Mouse (Mus musculus): ENCODE results near the gene Myh8.

Myh8 gene

GRCm38 (mm10) chr11:67276601-67277174 lies at the start of gene Myh8:
Gene Myh8, plus strand, starts transcription at chr11:67277124.
- DNase-seq = no peak

DNA sequence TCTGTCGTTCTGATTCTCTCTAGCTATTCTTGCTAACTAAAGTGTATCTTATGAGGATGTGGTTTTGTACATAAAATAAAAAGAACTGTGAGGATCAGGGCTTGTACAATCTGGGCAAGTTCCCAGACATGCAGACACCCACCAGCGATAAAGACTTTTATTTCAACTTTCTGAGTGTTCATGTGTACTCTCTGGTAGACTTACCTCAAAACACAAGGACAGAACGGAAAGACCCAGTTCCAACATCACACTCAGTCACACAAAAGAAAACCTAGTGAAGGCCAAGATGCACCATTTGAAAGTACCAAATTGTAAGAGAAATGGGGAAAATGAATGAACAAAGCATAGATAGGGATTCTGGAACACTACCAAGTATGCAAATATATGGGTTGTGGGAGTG lies 48.2 kb upstream of the Myh8 start:
- no peak for DNase-seq

DNA sequence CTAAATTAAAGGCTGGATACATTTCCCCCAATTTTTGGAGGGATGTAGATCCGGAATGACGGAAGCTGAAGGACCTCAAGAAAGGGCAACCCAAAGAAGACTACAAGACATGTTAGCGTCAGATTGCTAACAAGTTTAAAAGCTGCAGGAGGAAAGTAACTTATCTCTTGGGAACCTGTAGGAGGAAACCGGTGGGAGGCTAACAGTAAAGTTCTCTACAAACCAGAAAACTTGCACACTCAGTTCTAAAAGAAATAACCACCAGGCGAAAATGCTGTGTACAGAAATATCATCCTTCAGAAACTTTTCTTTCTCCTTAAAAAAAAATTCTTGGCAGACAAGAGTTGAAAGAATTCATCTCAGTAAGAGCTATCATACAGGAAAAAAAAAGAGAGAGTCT lies 47.8 kb upstream of the Myh8 start:
- DNase-seq = no peak

DNA sequence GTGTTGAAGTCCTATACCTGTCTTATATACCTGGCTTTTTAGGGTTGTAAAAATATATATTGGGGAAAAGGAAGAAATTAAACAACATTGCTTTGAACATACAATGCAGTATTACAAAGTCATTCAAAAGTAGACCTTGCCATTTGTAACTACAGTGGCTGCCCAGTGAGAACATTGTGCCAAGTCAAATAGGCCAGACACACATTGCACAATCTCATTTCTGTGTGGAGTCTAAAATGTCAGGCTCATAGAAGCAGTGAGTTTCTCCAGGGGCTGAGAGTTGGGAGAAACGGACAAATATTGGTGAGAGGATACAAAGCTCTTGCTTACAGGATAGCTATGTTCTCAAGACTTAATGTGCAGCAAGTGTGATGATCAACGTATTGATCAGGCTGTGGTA lies 47.0 kb upstream of the Myh8 start:
- DNase-seq = no peak

DNA sequence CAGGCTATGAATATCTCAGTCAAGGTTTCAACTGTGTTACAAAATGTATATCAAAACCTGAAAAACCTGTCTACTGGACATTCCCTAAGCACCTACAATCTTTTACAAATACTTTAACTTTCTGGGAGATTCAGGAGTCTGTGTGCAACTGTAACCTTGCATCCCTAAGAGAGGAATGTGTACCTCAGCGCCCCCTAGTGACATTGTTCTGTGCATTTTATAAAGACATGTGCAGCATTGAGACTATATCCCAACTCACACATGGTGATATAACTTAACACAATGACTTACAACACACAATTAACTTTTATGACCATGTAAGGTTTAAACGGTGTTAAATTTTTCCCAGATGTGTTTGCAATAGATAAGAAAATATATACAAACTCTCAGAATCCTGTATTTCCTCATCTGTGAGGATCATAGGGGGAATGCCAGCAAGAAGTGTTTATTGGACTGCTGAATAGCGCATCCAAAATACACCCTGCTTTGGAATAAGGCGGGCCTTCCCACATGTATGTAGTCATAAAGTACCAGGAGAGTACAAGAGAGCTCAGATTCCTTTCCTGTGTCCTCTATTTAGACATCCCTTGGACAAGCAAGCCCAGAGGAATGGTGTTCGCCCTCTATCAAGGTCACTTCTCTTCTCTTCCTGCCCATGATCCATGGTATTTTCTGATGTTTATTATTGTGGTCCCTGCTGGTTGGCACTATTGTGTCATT lies 41.1 kb upstream of the Myh8 start:
- DNase-seq = no peak

DNA sequence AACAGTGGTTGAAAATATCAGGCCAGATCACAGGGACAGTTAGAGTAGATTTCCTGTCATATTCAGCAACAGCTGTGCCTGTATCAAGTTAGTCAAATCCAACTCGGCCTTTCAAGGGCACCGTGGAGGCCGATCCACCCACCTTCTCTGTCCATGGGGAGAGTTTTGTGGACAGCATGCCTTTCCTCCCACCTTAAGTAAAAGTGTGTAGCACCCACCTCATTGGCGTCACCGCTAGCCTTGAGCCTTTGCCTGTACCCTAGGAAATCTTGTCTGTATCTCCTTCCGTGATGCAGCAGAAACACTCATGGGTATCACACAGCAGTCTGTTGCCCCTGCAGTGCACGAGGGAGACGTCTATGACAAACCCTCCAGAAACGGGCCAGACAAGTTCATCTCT lies 40.1 kb upstream of the Myh8 start:
- no peak for DNase-seq

GRCm38 (mm10) chr11:67237481-67238079 lies 39.3 kb upstream of the Myh8 start, which contains the start of gene Myh4:
Gene Myh4, plus strand, starts transcription at chr11:67238029.
- DNase-seq = no peak

DNA sequence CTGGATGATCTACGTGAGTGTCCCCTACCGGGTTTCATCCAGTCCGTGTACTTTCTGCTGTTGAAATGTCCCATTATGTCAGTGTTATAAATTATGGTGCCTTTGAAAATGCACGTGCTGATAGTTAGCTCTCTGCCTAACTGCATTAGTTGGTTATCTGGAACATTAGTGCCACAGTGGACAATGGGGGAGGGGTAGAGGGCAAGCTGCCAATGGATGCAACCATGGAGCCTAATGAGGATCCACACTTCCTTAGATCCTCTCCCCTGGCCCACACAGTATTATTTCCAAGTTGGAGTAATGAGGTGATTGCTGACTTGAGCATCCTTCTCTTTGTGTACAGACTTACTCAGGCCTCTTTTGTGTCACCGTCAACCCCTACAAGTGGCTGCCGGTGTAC lies 35.9 kb upstream of the Myh8 start:
- no peak for DNase-seq

DNA sequence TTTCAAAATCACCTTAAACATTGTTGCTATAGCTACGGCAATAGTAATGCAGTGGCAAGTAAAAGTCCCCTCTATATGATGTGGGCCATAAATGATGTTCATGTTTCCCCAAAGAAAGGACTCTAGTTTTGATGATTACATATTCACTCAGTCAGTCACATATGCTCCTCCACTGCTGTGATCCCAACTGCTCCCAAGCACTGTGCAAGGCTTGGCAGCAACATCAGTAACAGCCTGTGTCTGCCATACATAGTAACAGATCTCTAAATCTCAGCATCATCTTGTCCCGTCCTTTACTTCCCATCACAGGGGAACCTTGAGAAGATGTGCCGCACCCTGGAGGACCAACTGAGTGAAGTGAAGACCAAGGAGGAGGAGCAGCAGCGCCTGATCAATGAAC lies 23.2 kb upstream of the Myh8 start:
- DNase-seq = no peak

DNA sequence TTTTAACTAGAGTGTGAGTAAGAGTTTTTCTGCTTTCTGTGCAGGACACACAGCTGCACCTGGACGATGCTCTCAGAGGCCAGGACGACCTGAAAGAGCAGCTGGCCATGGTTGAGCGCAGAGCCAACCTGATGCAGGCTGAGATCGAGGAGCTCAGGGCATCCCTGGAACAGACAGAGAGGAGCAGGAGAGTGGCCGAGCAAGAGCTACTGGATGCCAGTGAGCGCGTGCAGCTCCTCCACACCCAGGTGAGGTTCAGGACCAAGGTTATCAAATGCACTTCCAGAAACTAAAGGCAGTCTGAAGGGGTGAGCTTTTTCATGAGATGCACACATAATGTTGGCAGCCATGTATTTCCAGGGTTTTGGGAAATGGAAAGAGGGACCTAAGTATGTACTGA lies 19.9 kb upstream of the Myh8 start:
- no peak for DNase-seq

- DNase-seq = no peak
Measured at GRCm38 (mm10) chr11:67260956-67261355, 16.0 kb upstream of the Myh8 start.

- DNase-seq = no peak
Measured at GRCm38 (mm10) chr11:67293440-67293839, 16.5 kb downstream of the Myh8 start.

DNA sequence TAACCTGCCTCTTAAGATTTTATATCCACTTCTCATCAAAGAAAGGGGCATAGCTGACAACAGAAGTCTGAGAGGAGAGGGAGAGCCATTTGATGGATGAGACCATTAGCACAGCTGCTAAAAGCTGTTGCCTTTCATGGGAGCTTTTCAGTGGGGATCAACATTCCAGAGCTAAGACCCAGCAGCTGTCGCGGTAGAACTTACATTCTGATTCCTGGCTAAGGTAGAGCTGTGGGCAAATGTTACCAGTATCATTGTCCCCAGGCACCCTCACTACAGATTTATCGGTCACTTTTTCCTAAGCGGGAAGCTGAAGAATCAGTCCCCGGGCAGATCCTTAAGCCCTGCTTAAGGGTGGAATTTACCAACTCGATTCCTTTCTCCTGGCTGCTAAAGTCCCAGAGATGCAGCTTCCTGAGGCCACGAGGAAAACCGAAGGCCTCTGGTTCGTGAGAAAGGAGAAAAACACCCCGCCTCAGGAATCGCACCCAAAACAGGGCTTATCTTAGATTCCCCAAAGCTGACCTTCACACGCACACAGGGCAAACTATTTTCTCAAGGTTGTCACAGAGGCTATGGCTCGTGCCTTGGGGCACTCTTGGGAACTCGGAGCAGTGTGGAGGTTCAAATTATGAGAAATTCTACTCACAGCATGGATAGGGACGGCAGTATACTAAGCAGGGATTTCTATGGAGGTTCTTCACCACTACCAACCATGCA lies 37.0 kb downstream of the Myh8 start:
- no peak for DNase-seq

DNA sequence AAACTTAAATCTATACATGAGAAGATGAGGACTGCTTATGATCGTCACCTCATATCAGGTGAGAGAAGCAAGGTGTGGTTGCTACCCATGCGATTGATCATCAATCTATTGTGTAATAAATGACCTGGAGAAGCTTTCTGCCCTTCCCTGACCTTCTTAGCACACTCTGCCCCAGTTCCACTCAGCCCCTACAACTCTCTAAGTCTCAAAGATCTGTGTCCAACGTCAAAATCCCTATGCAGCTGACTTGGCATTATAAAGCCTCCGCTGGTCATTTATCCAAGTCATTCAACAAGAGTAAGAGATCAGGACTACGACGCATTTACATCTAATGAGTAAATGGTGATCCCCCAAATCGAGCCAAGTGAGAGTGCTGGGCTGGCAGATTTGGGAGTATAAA lies 44.4 kb downstream of the Myh8 start, which contains the start of gene Myh13:
Gene Myh13, plus strand, starts transcription at position 301 of the 400 bp plus-strand sequence.
- no peak for DNase-seq

DNA sequence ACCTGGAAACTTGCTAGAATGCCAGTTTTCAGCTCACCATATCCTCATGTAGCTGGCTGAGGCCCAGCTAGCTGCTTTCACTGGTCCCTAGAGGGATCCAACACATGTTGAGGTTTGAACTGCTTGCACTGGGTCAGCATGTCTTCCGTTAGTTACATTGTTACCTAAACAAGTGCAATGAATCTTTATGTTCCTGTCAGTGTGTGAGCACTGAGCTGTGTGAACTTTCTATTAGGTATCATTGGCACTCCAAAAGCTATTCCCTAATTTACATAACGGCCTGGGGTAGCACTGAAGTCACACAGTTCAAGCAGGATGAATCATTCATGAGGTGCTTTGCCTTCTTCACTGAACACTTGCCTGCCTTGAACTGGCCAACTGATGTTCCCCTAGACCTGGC lies 49.6 kb downstream of the Myh8 start:
- no peak for DNase-seq

- no peak for DNase-seq
Measured at GRCm38 (mm10) chr11:67344556-67344955, 67.6 kb downstream of the Myh8 start.

- DNase-seq = no peak
Measured at GRCm38 (mm10) chr11:67345186-67345855, 68.4 kb downstream of the Myh8 start.

DNA sequence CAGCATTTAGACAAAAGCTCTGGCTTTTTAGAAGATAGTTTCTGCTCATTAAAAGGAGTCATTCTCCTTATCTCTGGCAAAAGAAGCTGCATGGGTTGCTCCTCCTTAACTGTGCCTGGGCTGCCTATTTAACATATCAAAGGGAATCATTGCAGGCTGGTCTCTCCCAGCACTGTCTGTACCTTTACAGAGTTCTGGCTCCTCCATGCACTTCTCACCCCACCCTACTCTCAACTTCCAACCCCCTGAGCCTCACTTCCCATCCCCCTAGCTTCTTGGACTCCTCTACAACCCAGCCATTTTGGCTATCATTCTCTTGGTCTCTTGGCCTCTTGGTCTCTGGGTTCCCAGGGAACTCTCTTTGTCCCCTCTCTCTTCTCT lies 68.9 kb downstream of the Myh8 start:
- DNase-seq = no peak

DNA sequence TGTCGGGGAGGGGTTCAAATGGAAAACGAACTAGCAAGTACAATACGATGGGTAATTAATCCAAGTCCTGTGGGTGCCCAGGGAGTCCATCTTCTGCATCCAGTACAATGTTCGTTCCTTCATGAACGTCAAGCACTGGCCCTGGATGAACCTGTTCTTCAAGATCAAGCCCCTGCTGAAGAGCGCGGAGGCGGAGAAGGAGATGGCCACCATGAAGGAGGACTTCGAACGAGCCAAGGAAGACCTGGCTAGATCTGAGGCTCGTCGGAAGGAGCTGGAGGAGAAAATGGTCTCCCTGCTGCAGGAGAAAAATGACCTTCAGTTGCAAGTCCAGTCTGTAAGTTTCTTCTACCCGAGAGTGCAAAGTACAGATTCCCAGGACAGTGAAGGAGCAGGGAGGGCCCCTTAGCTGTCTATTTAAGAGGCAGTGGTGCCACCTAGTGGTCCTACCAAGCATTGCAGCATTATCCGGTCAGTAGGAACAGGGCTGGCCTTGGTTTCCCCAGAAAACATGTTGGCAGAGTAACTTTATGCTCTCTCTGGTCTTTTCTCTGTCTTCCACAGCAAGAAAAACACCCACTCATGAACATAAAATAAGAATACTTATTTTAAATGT lies 73.3 kb downstream of the Myh8 start:
- peak in 1 of 2 experiments; percentile 5 for DNase-seq

DNA sequence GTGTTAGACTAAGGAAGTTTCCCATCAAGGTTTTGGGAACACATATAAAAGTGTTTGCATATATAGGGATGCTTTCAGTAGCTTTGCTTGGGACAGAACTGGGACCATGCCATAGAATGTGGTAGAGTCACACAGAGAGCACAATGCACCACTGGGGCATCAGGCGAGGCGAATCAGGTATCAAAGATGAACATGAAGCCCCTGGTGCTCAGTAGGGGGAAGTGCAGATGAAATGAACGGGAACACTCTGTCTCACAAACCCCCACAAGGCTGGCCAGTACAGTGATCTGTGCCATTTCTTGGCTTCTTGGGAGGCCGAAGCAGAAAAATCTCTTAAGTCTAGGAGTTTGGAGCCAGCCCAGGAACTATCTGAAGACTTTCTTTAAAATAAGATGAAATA lies 76.1 kb downstream of the Myh8 start:
- DNase-seq = no peak

DNA sequence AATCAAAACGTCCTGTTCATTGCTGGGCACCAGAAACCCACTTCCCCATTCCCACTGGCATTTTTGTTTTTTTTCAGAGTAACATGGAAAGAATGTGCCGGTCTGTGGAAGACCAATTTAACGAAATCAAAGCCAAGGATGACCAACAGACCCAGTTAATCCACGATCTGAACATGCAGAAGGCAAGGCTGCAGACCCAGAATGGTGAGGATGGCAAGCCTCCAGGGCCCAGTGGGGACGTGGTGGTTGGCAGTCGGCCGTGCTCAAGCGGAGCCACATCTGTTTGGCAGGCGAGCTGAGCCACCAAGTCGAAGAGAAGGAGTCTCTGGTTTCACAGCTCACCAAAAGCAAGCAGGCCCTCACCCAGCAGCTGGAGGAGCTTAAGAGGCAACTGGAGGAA lies 81.1 kb downstream of the Myh8 start:
- DNase-seq = no peak
